Mouse (Mus musculus) thymus, postnatal 14 days (tissue): ENCODE measurements around the gene Zfp282.
"Not testable (repeated sequence)": the region's sequence is repeated elsewhere in the genome, so short reads cannot be mapped to it uniquely, and the experiment has no call there.

Experiments
- DNase-seq: peaks from one replicate; pipeline ENCODE4 v3.0.0; 2021

Zfp282 gene

DNA sequence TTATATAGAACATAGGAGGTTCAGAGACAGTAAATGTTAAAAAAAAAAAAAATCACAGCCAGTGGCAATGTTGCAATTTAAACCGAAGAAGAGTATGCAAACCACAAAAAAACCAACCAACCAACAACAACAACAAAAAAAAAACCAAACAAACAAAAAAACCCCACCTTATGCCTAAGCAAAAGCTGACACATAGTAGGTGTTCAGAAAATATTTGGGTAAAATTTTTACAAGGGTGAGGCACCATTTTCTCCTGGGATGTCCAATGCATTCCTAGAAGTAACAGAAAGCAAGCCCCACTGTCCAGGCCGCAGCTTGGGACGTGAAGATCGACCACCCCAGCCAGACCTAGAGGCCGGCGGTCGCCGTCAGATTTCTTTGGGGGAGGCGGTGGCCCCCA is at the start of gene Zfp282:
Zfp282 (plus strand) TSS at position 147 of the 400 bp plus-strand sequence.
- no peak for DNase-seq

DNA sequence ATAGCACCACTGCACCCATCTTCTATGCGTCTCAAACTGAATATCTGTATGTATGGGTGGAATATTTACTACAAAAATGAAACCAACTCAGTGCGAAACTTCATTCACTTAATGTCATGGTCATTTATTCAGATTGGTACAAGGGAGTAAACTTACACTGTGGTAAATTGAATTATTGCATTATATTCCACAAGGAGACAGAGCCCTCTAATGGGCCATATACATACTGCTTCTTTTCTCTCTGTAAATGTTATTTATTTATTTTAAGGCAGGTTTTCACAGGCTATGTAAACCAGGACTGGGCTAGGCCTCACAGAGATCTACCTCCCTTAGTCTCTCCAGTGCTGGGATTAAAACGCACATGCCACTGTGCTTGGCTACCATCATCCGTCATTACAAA is 49.5 kb upstream of the Zfp282 start:
- no peak for DNase-seq

DNA sequence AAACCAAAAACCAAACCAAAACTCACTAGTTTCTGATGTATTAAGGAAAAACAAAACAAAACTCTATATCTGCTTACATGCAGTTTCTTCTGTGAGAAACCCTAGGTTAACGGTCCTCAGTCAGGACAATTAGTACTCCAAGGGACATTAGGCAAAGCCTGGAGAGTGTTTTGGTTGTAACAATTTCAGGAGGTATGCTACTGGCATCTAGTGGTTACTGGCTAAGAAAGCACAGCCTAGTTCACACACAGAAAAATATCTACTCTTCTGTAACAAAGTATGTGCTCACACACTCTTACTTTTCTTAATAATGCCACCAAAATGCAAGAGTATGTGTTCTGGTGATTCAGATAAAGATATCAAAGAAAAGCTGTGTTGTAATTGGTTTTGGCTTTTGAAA is 48.1 kb upstream of the Zfp282 start:
- DNase-seq = no peak

DNA sequence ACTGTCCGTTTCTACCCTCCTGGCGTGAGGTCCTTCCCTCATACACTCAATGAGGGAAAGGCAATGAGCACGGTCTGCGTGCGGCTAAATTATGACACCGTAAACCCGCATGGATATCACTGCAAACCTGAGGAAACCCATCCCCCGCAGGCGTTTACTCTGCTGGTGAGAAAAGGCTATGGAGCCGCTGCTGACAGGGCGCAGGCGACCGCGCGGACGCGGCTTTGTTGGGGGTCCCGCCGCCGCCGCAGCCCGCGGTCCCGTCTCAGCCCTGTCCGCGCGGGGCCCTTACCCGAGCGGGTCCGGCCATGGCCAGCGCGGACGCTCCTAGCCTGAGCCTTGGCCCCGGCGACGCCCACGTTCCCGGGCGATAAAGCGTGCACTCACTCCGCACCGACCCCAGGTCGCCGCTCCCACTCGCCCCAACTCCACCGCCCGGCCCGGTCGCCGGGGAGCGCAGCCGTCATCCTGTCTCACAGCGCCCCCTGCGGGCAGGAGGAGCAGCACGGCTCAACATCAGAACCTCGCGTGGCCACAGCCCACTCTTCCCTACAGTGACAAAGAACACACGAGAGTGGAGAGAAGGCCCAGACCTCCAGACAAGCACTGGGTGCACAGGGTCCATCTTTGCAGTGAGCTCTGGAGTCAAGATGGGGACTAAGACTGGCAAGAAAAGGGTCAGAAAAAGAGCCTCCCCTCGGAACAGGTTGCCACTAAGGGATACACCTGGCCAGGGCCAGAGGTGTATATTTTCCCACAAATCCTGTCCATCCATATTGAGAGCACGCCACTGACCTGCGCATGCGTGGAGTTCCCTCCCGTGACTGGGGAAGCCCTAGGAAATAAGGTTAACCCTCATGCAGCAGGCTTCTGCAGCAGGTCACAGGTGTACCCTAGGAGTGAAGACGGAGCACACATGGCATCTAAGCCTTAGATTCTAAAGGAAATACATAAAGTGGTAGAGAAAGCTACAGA is 46.6 kb upstream of the Zfp282 start, which contains the start of gene Zfp786:
Zfp786 (minus strand) TSS at position 764 of the 975 bp plus-strand sequence.
- peak; percentile 95 for DNase-seq

DNA sequence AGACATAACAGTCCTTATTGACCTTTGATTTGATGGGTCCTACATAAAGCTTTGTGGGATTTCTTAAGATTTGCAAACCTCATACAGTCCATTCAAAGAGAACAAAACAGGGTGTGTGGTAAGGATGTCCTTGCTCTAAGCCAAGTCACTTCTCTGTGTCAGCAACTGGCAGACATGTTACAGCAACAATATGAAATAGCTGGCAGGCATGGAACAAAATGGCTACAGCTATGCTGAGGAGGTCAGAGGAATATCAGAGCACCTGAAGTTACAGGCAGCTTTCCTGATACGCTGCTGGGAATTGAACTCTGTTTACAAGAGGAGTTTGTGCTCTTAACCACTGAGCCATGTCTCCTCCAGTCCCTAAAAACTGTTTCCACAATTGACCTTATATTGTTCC is 44.8 kb upstream of the Zfp282 start:
- no peak for DNase-seq

DNA sequence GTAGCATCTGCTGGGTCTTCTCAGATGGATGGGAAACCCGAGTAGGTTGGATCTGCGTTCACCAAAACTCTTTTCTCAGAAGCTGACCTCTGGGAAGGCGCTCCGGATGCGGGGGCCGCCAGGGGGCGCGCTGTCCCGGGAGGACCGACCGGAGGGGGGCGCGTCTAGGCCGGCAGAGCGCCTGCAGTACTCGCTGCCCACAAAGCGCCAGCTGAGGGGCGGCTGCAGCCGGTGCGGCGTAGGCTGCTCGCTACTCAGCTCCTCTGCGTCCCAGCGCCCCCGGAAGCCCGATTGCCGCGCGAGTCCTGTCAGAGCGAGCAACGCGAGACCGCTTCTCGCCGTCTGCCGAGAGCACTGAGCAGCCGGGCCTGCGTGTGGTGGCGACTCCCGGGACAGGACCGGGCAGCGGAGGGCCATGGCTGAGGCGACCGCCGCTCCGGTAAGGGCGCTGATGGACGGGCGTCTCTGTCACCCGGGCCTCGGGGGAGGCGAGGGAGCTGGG is 41.5 kb upstream of the Zfp282 start, which contains the start of gene Zfp398:
Zfp398 (plus strand) TSS at position 180 of the 502 bp plus-strand sequence.
- DNase-seq = peak; percentile 98

DNA sequence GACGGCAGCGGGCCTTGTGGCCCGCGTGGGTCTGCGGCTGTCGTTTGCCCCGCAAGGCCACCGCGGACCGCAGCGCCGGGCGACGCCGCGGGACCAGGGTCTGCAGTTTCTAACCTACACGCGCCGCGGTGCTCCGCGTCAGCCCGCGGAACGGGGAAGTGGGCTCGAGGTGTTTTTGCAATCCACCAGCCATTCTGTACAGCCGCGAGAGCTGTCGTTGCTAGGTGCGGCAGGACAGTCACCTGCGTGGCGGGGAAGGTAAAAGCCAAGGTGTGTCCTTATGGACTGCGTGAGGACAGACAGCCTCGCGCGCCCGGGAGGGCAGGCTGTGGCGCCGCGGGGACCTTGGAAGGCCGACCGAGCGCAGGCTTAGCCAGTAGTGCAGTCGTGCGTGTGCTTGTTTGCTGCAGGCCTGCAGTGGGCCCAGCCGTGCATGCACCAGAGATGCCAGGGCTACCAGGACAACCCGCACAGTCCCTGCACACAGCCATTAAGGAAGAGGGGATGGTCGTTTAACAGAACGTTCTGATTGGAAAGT is 41.0 kb upstream of the Zfp282 start:
- peak; percentile 58 for DNase-seq

DNA sequence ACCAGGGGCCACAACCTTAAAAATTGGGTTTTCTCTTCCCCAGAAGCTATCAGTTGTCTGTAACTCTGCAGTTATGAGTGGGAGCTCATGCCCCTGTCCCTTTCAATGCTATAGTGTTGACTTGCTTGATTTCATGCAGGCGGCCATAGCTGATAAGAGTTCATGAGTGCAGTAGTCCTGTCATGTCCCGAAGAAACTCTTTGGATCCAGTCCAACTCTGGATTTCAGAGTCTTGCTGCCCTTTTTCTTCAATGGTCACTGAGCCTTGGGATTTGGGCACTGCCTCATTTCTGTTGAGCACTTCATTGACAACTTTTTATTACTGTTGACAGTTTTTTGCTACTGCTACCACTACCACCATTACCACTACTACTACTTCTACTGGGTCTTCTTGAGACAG is 39.4 kb upstream of the Zfp282 start:
- no peak for DNase-seq

DNA sequence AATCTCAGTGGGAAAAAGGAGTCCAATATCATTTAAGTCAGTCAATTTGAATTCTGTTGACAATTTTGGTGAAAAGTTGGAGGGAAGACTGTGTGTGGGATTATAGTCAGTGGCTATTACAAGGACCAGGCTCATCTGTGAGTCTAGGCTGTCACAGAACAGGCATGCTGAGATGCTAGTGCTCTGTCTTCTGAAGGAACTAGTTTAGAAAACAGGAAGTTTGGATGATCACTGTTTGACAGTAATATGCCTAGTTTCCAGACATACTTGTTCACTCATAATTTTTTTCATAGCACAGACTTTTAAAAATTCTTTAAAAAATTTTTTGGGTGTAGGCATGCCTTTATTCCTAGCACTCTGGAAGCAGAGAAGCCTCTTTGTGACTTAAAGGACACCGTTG is 35.9 kb upstream of the Zfp282 start:
- DNase-seq = no peak

DNA sequence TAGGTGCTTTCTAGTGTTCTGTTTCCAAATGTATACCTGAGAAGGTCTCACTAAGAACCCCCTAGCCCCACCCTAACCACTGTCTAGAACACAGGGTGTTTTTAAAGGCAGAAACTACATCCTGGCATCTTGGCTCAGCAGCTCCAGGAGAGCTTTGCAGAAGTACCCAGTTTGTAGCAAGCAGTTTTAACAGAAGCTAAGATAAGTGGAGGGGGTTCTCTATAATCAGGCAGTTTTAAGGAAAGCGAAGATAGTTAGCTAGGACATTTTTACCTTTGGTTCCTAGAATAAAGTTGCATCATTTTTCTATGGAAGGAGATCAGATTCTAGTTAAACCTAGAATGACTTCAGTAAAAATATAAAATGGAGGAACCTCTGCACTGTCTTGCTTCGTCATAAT is 35.2 kb upstream of the Zfp282 start:
- no peak for DNase-seq

DNA sequence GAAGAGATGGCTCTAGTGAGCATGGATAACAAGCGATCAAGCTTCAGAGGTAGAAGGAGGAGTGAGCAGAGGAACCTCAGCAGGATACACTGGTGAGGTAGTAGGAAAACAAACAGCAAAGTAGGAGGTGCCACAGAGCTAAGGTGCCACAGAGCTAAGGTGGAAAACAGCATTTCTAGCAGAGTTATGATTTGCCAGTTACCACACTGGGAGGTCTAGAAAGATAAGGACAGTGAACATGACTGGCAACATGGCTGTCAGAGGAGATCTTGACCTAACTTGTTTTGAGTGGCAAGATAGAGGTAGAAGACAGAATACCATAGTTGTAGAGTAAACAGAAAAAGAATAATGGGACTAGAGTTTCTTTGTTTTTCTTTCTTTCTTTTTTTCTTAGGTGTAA is 34.7 kb upstream of the Zfp282 start:
- no peak for DNase-seq

DNA sequence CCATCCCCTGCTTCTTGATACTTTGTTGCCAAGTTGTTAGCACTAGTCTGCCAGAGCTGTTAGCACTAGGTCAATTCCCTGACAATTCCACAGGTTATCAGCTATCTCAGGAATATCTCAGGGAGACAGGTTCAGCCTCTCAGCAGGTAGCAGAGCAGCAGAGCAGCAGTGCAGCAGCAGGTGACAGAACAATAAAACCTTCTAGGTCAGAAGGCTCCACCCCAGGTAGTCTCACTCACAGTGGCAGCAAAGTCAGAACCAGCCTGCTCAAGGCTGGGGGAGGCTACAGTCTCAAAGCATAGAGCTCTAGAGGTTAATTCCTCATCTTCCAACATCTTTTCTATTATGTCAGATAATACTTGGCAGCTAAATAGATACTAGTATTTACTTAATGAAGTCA is 31.2 kb upstream of the Zfp282 start:
- no peak for DNase-seq

DNA sequence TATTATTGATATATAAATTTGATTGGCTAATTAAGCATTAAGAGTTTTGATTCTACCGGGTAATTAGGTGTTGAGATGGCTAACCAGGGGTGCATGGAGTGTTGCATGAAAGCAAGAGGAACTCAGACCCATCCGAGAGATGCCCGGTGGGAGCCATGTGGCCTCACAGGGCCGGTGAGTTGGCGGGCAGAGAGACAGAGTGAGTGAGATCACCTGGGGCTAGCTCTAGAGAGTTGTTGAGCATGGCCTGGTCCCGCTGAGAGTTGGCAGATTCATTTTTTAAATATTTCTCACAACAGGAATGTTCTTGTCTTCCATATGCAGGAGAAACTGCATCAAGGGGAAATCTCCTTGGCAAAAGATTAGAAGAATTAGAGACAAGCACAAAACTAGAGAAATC is 19.8 kb upstream of the Zfp282 start:
- DNase-seq = no peak

DNA sequence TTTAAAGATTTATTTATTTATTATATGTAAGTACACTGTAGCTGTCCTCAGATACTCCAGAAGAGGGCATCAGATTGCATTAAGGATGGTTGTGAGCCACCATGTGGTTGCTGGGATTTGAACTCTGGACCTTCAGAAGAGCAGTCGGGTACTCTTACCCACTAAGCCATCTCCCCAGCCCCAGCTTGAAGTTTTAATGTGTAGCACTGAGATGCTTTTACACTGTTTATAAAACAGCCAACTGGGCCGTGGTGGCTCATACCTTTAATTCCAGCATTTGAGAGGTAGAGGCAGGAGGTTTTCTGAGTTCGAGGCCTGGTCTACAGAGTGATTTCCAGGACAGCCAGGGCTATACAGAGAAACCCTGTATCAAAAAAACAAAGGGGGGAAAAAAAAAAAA is 19.3 kb upstream of the Zfp282 start:
- DNase-seq = not testable (repeated sequence)

DNA sequence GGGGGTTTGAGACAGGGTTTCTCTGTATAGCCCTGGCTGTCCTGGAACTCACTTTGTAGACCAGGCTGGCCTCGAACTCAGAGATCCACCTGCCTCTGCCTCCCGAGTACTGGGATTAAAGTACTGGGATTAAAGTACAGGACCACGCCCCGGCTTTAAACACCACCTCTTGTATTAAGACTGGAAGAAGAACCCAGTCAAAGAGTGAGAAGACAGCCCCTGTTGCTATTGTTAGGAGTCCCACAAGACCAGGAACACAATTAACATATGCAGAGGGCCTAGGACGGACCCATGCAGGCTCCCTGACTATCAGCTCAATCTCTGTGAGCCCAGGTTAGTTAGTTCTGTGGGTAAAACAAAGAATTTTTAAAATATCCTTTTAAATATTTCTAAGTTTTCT is 4.7 kb upstream of the Zfp282 start:
- no peak for DNase-seq

DNA sequence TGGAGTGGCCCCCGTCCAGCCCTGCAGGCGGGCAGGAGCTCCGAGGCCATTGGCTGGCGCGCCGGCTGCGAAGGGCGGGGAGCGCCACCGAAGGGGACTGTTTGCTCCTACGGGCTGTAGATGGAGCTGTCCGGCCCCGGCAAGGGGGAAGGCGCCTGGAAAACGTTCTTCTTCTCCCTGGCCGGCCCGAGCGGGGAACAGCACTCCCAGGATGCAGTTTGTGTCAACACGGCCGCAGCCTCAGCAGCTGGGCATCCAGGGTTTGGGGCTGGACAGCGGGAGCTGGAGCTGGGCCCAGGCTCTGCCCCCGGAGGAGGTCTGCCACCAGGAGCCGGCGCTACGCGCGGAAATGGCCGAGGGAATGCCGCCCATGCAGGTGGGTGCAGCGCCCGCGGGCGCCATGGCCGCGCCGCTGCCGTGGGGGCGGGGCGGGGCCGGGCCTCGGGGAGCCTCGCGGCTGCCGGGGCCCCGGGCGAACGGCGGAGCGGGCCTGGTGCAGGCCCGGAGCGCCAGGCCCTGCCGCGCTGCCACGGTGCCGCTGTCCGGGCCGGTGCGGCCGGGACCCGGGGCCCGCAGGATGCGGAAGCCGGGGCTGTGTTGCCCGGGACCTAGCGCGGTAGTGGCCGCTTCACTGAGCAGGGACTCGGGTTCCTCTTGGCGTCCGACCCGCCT is 593 bp downstream of the Zfp282 start:
- peak; percentile 80 for DNase-seq

DNA sequence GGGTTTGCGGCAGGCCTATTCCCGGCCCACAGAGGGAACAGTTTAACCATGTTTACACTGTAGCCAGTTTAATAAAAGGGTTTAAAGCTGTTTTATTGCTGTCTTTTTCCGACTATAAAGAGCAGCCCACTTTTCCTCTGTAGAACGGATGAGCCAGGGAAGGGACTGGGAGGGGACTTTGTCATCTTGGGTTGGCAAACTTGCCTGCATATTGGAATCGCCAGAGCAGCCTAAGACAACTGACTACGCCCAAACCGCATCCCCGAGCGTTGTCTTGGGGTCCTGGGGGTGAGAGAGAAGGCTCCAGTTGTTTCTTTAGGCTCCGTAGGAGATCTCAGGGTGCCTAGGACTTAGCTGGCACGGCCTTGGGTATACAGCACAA is 1.1 kb downstream of the Zfp282 start:
- DNase-seq = peak; percentile 26

DNA sequence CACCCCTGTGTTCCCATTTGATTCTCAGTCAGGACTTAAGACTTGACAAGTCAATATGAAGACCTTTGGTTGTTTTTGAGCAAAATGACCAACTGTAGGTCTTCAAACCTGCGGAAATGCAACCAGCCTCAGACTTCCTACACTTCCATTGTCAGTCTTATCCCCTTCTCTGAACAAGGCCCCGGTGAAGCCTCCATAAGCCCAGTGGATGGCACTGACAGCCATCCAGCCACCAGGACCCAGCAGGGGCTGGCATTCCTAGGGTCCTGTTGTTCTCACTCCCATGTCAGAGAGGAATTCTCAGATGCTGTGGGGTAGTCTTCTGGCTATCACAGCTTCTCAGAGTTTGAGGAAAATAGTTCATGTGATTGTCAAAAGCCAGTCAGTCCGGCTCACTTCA is 1.6 kb downstream of the Zfp282 start:
- no peak for DNase-seq

DNA sequence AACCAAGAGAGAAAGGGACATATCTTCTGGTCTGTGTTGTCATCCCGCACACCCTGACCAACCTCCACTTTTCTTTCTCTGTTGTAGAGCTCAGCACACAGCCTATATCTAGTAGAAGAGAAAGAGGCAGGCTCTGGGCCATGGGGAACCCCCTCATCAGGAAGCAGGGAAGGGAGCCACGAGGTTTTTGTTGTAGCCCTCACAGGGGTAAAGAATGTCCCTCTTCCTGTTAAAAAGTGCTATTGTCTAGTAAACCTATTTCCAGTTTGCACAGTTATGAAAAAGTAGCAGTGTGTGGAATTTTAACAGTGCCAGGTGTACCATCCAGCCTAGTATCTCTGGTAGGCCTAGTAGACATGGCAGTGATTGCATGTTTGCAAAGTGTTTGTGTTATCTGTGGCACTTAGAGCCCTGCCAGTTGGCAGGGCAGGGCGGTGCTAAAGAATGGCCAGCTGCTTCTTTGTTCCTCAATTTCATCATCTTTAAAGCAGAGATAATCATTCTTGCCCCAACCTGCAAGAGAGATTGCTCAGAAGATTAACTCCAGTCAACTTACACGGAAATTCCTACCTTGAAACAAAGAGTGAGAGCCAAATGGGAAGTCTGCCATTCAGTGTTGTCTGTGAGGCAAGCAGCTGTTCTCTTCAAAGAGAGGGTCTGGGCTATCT is 2.2 kb downstream of the Zfp282 start:
- DNase-seq = no peak

DNA sequence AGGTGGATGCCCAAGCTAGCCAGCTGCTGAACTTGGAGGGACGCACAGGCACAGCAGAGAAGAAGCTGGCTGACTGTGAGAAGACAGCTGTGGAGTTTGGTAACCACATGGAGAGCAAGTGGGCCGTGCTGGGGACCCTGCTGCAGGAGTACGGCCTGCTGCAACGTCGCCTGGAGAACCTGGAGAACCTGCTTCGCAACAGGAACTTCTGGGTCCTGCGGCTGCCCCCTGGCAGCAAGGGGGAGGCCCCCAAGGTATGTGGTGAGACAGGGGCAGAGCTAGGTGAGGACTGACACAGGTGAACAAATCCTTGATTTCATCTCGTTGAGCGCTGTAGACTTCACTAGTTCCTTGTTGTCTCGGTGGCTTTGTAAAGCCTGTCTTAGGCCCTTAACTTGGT is 3.2 kb downstream of the Zfp282 start:
- no peak for DNase-seq

DNA sequence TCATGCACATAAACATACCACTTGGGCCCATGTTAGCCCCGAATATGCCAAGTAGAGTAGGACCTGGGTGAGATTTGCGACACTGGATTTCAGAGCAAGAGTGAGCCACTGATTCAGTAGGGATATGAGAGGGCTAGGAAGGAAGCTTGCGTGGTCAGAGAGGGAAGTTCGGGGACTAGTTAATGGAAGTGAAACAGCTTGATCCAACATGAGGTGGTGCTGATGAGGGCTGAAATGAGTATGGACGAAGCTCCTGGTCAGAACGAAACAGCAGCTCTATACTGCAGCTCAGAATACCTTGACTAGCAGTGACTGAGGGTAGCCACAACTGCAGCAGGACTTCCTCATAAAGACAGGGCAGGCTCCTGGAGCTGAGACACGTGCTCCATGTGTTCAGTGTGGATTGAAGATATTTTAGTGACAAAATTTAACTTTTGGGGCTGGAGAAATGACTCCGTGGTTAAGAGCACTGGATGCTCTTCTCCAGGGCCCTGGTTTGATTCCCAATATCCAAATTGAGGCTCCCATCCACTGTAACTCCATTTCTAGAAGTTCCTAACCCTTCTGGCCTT is 11.9 kb downstream of the Zfp282 start:
- no peak for DNase-seq

DNA sequence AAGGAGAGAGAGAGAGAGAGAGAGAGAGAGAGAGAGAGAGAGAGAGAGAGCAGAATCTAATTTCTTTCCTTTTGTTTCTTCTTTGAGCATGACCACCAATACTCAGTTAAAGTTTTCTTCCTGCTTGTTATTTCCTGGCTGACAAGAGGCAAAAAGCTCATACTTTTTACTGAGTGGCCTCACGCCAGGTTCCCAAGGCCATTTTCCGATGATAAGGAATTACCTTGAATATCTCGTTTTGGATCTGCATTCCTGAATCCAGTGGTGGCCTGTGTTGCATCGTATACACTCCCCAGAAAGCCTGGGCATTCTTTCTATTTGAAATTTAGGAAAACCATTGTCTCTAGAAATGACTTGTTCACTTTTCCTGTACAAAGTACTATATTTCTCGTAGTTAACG is 22.4 kb downstream of the Zfp282 start:
- no peak for DNase-seq

DNA sequence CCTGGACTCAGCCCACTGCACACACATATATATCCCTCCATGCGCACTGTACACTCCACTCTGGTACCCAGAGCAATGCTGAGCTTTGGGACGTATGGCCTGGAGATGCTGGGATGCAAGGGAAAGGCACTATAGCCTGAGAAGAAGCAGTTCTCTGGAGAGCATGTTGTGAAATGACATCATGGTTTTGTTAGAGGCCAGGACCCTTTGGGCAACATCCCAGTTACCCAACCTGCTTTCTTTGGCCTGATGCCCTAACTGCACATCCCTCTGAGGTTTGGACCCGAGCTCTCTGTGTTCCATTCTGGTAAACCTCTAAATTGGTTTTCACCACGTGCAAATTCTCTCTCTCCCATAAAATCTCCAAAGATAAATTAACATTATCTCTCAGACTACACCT is 26.6 kb downstream of the Zfp282 start:
- no peak for DNase-seq
